Mouse (Mus musculus) cerebellum, postnatal 14 days (tissue): ENCODE measurements at regions not wholly inside any gene's neighbourhood (a gene's known extent, or its start where the extent isn't known, plus 50 kb on each side); places are given as distances from the start of the nearest gene placed in this dataset.

ENCODE experiments used
- DNase-seq, 2 experiments: peaks; one replicate each; pipeline ENCODE4 v3.0.0; 2021; ENCODE audit warnings: mixed read lengths in 2 of 2

- no peak for DNase-seq
These were observed 70.7 kb downstream of the Zic3 start for GRCm38 (mm10) chrX:58093245-58093644.

DNA sequence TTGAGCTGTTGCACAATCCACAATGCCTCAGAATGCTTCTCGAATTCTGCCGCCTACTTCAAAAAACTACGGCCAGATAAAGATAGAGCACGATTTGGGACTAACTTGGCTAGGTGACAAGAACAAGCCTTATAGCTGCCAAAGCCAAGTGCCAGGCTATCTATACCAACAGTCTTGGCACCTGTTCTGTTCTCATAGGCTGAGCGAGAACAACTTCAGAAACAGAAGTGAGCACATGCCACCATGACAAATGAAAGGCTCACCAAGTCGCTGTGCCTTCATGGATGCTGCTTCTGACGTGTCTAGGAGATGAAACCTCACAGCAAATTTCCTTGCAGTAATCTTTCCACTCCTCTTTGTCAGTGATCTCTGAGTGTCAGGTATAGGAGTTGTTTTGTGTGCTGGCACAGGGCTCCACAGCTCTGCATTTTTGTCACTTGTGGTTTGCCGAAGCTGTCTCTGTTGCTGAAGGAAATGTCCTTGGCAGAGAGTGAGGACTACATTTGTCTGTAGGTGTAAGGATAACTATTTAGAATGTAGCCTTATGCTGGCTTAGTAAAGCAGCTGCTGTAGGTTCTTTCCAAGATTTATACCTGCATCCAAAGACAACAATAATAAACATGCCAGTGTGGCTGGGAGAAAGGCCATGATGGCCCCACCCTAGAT, 95.4 kb downstream of the Zic3 start:
- peak in 1 of 2 experiments; percentile 1 for DNase-seq

GRCm38 (mm10) chrX:58155371-58156124, 133.0 kb downstream of the Zic3 start:
- peak; percentile 12 to 20 for DNase-seq

GRCm38 (mm10) chrX:58157361-58157760, 134.9 kb downstream of the Zic3 start:
- DNase-seq, result no peak

DNA sequence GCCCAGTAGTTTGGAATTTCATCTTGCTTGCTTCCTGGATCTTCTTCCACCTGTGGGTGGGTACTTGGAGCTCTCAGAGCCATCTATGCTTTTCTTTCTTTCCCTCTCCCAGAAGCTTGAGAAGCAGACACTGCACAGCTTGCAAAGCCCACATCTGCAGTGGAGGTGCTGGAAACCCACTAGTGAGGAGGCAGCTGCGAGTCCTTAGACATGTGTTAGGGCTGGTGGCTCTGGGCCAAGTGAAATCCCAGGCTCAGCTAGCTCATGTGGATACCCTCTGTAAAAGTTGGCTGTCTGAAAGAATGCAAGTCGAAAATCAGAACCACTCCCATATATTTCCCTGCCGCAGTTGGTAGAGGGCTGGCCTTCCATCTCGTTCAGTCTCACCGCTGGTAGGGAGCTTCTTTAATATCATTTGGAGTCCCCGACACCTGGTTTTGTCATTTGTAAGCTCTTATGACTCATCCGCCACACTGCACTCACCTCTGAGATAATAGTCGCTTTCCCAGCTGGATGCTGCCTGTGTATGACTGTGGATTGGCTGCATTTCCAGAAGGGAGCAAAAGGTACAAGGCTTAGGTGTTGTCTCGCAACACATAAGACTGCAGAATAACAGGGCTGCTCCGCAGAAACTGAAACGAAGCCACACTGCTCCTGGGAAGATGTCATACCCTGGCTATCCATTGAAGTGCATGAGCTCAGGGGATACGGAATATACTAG, 143.8 kb downstream of the Zic3 start:
- no peak for DNase-seq

DNA sequence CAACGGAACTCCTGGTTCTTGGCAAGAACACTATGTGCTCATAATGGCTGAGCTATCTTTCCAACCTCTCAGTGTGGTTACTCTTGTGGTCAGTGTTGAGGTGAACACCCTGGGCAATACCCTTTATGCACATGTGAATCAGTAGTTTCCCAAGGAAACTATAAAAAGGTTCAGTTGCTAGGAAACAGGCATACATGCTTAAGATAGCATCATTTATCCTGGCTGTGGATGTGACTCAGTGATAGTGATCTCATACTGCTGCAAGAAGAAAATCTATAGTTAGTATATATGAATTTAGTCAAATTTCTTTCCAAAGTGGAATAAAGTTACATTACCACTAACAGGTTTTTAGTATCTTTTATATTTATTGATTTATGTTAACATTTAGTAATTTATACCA, 151.8 kb downstream of the Zic3 start:
- no peak for DNase-seq
